Mouse (Mus musculus): ENCODE results near the gene Slc34a3.

Gene Slc34a3

GRCm38 (mm10) chr2:25193330-25193770 lies 40.8 kb downstream of the Slc34a3 start:
- peak; percentile 89 to 90 for DNase-seq

DNA sequence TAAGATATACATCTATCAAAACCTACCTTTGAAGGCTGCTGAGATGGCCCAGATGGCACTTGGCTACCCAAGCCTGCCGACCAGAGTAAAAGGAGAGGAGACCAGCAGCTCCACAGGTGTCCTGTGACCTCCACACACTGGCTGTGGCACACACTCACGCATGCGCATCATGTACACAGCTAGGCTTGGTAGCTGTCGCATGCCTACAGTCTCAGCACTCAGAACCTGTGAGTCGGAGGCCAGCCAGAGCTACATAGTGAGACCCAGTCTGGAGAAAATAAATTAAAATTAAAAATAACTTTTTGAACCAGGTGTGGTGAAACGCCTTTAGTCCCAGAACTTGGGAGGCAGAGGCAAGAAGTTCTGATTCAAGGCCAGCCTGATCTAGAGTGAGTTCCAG lies 46.3 kb downstream of the Slc34a3 start:
- DNase-seq: no peak

DNA sequence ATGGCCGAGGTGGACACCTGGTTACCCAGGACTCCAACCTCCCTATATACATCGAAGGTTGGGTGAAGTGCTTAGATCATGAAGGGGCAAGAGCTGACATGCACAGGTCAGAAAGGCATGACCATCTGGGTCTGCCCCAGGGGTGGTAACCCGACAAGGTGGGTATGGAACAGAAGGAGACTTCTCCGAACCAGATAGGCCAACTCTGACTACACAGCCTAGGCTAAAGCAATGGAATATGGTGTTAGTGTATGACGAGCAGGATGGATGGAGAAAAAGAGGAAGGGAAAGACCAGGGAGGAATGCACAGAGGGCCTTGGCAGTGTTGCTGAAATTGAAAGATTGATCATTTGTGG lies 47.6 kb downstream of the Slc34a3 start:
- DNase-seq: no peak

DNA sequence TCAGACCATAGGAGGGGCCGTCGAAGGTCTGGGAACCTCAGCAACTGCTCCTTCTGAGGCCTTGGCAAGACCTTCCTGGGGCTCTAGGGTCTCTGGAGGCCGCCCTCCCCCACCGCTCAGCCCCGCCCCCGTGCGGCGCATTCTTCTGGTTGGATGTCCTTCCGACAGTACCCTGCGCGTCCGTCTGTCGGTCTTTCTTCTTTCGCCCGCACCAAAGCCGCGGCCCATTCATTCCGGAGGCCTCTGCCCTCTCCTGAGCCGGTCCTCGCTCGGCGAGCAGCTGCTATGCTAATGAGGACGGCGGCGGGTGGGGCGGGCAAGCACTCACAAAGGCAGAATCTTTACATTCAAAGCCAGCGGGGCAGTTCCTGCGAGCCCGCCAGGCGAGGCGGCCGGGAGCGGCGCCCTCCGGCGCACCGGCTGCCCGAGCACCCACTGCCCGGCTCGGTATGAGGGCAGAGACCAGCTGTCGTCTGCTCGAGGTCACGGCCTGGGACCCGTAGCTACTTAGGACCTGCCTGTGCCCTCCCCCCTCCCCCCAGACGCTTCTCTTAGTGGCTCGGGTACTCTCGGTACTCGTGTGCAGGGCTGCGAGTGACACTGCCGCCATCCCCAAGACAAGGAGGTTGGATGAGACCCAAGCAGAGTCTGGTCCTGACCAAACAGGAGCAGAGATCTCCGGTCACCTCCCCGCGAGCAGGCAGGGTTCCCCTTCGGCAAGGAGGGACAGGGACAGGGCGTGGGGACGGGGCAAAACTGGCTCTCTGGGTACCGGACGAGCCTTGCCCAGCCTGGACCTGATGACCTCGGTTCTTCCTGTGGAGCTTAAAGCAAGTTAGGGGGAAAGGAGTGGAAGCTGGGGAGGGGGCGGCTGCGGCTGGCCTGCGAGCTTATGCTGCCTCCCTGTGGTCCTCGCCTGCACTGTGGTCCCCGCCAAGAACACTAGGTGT lies 48.3 kb downstream of the Slc34a3 start:
- DNase-seq: peak; percentile 77 to 82

GRCm38 (mm10) chr2:25184496-25184895 lies 49.7 kb downstream of the Slc34a3 start:
- no peak for DNase-seq

- DNase-seq: peak in 1 of 2 experiments; percentile 17
Observed at GRCm38 (mm10) chr2:25183336-25183735, 50.8 kb downstream of the Slc34a3 start.

DNA sequence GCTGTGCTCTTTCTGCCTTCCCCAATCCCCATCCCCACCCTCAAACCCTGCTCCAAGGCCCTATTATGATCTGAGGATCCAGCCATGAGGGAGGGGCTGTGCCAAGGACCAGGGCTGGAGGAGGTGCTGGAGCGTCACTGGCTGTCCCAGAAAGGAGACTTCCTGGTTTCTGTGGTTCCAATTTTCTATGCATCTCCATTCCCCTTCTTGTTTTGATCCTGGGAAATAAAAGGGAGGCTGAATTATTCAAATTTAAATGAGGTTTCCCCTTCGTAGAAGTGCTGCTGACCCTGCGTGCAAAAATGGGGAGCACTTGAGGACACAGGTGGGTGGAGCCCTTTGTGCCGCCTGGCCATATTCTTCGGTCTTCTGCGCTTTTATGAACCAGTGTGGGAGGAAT lies 51.5 kb downstream of the Slc34a3 start:
- no peak for DNase-seq

DNA sequence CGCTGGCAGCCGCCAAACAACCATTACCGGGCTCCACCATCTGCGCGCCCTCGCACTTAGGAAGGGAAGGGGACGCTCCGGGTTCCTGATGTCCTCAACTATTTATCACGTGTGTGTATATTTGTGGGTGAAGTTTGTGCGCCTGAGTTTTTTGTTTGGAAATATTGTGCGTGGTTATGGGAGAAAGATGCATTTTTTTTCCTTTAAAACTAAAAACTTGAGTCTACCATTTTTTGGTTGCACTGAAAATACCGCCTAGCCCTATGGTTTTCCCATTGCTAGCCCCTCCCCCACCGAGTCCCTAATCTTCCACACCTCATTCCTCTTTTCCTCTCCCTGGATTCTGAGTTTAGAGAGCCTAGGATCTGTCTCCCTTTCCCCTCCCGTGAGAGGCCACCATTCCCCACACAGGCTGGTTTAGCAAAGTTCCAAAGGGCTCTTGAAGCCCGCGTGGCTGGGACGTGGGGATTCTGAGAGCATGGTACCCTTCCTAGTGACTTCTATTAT lies 52.2 kb downstream of the Slc34a3 start:
- peak in 1 of 2 experiments; percentile 14 for DNase-seq

DNA sequence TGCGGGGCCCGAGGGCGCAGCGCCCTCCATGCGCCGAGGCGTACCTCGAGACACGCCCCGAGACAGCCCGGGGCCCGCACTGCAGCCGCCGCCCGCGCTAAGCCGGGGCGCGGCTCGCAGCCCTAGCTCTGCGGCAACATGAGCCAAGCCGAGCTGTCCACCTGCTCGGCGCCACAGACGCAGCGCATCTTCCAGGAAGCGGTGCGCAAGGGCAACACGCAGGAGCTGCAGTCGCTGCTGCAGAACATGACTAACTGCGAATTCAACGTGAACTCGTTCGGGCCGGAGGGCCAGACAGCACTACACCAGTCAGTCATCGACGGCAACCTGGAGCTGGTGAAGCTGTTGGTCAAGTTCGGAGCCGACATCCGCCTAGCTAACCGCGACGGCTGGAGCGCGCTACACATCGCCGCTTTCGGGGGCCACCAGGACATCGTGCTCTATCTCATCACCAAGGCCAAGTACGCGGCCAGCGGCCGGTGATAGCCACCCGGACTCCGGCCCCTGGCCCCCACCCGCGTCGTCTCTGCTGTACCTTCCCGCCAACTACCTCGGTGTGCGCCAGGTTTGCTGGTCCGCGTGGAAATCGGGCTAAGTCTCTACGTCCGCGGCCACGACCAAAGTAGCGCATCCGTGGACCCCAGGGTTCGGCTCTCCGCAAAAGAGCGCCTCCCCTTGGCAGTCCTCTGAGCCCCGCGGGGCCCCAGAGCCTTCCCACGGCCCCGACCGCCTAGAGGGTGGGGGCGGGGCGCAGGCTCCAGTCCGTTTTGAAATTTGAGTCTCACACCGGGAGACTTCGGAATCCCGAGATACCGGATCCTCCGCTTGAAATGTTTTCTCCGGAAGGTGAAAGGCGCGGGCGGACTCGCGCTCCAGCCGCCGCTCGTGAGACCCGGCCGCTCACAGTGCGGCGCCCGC lies 52.9 kb downstream of the Slc34a3 start:
- peak; percentile 63 to 64 for DNase-seq

GRCm38 (mm10) chr2:25180478-25180903 lies 53.7 kb downstream of the Slc34a3 start, which contains the start of gene Nrarp:
Nrarp (plus strand) TSS chr2:25180758.
- DNase-seq: peak; percentile 96

DNA sequence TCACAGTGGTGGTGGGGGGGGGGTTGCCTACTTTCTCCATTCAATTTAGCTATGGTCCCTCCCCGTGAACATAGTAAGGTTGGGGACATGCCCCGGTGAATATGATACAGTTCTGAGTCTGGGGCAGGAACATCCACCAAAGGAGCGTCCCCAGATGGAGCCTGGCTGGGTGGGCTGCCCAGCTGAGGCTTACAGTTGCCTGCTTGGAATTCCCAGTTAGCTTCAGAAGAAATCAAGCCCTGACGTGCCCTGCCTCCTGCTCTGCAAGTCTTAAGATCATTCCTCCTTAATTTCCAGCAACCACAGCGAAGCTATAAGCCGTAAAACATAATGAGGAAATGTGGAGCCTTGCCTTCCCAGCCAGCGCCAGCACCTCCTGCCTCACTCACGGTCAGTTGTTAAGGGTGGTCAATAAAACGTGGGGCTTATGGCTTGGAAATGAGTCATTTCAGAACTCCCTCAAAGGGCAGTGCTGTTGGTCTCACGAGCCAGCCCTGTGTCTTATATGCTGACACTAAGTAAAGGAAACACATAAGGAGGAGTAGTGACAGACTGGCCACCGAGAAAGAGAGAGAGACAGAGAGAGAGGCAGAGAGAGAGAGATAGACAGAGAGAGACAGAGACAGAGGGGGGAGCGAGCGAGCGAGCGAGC lies 54.5 kb downstream of the Slc34a3 start:
- no peak for DNase-seq

Data from lung, postnatal 4 days (tissue).